Mouse (Mus musculus) layer of hippocampus, adult 18-20 months (tissue): ENCODE measurements around the gene Trim25. TPM values are rescaled to one million over a fixed set of nuclear protein-coding genes. Genes with fewer than 3 reads are reported as not detected.
"Not testable (repeated sequence)": the region's sequence is repeated elsewhere in the genome, so short reads cannot be mapped to it uniquely, and the experiment has no call there.

ENCODE experiments used
- DNase-seq, 2 experiments: peaks; one replicate each; pipeline ENCODE4 v3.0.0; 2022; ENCODE audit warnings: low spot score in 2 of 2
- total RNA-seq, 2 experiments: library from RNA; stranded (reverse); gene quantifications; 2 replicates each; pipeline ENCODE4 v1.2.3; 2021

The Trim25 gene
- total RNA-seq, 2 experiments from 2014 or later, result 3.6 to 3.7 TPM

DNA sequence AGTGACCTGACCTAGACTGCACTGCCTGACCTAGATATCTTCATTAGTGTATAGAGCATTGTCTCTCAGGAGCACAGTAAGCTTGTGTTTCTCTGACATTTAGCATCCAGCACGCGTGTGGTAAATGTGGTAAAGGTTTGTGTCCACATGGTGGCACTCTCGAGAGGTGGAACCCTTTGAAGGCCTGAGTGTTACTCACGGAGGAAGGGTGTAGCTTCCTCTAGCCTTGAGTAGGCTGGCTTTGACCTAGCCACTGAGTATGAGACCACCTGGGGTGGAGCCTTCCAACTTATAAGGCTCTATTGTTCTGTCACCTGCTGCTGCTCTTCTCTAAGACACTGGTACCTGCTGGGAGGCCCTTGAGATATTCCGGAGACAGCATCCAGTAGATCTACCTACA lies 5.6 kb upstream of the Trim25 start:
- peak in 1 of 2 experiments; percentile 57 for DNase-seq

DNA sequence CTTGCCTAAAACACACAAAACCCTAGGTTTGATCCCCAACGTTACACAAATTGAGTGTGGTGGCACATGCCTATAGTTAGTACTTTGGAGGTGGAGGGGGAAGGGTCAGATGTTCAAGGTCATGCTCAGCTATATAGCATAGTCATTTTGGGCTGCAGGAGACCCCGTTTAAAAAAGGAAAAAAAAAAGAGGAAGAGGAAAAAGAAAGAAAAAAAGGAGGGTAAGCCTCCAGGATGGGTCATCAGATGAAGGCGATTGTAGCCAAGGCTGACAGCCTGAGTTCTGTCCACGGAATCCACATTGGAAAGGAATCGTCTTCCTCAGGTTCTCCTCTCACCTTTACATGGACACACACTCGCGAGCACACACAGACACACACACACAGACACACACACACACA lies 4.7 kb upstream of the Trim25 start:
- DNase-seq, result no peak

DNA sequence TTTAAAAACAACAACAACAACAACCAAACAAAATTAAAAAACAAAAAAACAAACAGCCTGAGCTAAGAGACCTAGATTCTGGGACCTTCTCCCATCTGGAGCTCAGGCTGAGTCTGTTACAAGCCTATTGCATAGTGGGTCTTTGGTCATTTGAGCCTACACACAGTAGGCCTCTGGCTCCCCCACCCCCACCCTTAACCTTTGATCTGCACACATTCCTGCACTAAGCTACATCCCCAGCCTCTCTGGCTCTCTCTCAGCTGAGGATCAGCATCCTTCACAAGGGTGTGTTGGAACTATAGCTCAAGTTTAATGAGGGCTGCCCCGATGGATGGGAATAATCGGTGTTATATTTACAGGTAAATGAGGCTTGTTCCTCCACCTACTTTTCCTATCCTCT lies 3.6 kb upstream of the Trim25 start:
- DNase-seq, result no peak

DNA sequence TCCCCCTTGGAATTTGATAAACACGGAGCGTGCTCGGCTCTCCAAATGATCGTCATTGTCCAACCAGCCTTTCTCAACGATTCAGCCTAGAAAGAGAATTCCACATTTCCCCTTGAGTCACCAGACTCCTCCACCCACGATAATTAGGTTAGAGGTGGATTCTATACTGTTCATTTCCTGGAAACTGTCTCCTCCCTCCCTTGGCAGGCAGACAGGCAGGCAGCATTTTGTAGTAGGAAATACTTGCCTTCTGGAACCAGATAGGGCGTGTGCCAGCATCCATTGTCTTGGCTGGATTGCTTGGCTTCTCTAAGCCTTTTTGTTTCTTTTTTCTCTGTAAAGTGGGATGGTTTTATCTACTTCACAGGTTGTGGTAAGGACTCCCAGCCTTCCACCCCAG lies 2.7 kb upstream of the Trim25 start:
- DNase-seq, result no peak

DNA sequence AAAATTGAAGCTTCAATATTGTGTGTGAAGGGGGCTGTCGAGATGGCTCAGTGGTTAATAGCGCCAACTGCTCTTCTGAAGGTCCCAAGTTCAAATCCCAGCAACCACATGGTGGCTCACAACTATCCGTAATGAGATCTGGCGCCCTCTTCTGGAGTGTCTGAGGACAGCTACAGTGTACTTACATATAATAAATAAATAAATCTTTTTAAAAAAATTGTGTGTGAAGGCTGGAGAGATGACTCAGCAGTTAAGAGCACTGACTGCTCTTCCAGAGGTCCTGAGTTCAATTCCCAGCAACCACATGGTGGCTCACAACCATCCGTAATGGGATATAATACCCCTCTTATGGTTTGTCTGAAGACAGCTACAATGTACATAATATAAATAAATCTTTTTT lies 1.8 kb upstream of the Trim25 start:
- DNase-seq, result not testable (repeated sequence)

DNA sequence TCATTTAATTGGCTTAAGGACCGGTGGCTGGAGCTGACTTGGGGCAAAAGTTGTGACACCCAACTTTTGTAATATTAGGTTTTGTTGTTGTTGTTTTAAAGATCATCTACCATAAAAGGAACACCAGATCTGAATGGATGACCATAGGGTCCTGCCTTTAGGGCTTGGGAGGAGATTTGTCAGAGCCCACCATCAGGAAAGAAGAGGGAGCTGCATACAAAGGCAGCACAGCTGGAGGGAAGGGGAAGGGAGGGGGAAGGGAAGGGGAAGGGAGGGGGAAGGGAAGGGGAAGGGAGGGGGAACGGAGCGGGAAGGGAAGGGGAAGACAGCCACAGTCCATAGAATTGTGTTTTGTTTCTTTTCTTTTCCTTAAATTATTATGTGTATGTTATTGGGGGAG lies 770 bp upstream of the Trim25 start:
- no peak for DNase-seq

DNA sequence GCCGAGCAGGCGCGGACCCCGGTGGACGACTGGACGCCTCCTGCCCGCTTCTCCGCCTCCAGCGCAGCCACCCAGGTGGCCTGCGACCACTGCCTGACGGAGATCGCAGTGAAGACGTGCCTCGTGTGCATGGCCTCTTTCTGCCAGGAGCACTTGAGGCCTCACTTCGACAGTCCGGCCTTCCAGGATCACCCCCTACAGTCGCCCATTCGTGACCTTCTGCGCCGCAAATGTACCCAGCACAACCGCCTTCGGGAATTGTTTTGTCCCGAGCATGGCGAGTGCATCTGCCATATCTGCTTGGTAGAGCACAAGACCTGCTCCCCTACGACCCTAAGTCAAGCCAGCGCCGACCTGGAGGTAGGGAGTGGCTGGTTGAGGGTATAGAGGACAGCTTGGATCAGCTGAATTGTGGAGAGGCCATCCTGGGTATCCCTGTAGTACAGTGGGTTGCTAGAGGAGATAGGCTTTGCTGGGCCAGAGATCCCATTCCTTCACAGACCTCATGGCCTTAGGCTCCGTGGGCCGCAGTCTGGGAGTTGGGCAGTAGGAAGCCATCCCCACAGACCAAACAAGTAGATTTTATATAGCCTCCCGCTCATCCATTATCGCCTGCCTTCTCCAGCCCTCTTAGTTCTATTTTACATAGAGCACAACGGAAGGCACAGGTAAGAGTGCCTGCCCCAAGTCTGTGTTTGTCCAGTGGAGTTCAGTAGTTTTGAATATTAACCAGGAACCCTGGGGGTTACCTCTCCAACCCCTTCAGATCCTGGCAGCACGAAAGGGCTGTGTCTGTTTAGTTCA lies 749 bp downstream of the Trim25 start:
- DNase-seq, result no peak

DNA sequence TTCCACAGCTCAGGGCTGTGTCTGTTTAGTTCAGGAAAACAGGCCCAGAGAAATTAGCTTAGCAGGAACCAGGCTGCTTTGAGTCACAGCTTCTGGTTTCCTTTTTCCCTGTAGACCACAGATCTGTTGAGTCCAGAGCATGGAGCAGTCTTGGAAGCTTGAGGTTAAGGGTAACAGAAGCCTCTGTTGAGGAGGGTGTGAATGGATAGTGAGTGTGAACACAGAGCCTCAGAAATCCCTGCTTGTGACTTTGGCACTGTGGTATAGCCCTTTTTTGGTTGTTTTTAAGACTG lies 1.3 kb downstream of the Trim25 start:
- no peak for DNase-seq

DNA sequence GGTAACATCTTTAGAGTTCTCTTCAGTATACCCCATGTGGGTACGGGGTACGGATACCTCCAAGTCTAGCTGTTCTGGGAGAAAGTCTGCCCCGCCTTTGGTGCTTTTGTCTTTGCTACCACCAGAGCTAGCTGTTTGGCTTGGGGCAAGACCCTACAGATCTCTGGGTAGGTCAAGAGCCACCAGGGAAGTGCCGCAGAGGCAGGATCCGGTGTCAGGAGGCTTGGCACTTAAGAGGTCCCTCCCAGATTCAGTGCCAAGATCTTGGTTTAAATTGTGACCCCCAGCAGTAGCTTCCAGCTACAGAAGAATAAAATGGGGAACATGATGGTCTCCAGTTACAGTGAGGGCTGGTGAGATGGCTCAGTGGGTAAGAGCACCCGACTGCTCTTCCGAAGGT lies 2.4 kb downstream of the Trim25 start:
- DNase-seq, result no peak

DNA sequence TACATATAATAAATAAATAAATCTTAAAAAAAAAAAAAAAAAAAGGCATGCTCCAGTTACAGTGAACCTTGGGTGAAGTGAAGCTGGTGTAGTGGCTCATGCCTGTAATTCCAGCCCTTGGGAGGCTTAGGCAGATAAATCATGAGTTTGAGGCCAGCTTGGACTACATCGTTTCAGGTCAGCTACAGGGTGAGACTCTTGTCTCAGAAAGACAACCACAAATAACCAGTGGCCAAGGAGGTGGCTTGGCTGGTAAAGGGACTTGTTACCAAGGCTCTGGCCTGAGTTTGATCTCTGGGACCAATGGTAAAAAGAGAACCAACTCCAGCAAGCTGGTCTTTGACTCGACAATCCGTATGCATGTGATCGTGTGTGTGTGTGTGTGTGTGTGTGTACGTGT lies 2.9 kb downstream of the Trim25 start:
- no peak for DNase-seq

DNA sequence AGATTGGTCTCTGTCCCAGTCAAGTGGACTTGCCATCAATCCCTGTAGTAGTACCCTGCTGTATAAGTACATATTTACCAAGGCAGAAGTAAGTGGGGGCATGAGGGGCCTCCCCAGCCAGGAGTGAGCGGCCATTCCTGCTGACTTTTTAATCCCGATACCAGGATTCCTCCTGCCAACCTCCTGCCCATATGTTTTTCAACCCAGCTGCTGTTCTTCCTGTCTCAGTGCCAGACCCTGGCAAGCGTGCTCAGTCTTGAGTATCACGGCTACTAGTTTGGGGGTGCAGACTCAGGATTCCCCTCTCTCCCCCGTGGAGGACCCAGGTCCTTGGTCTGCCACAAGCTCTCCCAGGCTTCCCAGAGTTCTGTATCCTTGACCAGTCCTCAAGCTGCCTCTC lies 3.4 kb downstream of the Trim25 start:
- DNase-seq, result no peak

DNA sequence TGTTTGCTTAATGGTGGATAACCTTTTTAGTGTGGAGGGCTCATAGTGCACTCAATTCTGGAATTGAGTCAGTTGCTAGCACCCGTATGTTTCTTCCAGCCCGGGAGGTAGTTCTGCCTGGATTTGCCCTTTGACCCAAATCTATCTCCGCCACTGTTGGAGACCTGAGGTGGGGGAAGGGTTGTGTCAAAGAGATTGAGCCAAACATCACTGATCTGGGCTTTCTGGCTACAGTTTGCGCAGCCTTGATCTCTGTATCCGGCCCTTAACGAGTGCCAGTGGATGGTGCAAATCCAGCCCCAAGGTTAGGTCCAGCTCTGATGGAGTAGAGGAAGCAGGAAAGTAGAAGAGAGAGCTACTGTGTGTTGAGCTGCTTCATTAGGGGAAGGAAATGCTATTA lies 3.9 kb downstream of the Trim25 start:
- DNase-seq, result no peak

DNA sequence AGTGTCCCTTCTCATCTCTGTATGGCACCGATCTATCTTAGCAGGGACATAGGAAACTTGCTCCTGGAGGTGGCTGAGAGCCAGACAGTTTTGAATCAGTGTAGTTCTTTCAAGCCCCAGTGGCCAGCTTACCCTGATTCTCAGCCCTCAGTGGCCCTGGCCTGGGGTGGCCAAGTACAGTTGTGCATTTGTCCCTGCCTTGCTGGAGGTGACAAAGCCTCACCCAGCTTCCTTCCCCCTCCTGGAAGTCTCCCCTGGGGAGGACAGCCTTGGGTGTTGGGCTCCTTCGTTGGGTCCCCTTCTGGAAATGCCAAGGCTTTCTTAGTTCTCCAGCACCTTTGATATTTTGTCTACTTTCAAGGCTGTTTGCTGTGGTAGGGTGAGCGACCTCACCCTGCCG lies 4.5 kb downstream of the Trim25 start:
- DNase-seq, result no peak

DNA sequence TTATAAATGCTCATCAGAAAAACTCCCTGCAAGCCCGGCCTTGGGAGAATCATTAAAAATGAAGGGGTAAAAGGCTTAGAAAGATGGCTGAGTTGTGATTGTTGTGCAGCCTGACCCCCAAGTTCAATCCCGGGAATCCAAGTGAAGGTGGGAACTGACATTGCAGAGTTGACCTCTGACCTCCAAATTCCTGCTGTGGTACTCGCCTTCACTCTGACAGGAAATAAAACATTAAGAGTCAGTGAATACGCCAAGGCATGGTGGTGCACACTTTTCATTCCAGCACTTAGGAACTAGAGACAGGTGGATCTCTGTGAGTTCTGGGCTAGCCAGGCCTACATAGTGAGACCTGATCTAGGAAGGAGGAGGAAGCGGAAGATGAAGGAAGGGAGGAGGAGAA lies 6.3 kb downstream of the Trim25 start:
- DNase-seq, result no peak

DNA sequence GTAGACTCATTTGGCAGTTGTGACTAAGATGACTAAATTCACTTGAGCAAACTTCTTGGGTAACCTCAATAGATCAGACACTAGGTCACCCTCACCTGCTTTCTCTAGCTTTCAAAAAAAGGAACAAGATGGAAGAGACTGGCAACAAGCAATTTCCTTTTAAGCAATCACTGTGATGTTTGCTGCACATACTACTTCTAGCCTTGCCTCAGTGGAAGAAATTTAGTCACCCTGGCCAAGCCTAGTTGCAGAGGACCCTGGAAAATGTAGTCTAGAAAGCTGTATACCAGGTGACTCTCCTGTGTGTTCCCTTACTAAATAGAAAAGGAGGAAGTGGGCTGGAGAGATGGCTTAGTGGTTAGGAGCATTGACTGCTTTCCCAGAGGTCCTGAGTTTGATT lies 7.2 kb downstream of the Trim25 start:
- DNase-seq, result no peak

DNA sequence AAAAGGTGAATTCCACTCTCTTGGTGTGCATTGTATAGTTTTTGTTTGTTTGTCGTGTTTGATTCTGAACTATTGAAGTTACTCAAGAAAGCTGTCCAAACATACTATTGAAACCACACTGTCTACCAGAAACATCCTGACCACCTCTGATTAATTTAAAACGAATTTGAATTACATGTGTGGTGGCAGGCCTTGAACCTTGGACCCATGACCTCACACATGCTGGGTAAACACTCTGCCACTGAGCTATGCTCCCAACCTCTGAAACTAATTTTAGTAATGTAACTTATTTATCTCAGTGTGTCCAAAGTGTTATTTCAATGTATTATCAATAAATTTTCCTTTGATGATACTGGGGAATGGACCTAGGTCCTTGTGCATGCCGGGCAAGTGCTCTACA lies 8.4 kb downstream of the Trim25 start:
- DNase-seq, result no peak

DNA sequence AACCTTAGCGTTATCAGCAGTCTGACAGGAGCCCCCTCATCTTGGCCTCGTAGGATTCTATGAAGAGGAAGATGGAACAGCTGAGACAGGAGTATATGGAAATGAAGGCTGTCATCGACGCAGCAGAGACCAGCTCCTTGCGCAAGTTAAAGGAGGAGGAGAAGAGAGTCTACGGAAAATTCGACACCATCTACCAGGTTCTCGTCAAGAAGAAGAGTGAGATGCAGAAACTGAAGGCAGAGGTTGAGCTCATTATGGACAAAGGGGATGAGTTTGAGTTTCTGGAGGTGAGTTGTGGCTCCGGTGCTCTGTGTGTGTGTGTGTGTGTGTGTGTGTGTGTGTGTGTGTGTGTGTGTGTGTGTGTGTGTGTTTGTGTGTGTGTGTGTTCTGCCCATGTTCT lies 9.9 kb downstream of the Trim25 start:
- no peak for DNase-seq

DNA sequence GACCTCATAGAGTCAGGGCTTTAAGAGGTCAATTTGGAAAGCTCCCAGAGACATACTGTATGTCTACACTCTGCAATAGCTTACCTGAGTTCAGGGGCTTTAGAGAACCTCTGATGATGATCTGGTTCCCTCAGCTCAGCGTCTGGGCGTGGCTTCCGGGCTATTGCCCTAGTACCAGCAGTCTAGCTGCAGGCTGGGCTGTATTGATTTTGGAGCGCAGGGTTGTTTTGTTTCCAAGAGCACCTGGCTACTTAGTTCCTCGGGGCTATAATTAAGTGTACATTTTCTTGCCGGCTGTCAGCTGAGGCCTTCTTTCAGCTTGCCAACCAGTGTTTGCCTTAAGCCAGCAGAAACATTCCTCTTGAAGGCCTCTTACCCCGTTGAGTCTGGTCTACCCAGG lies 10.3 kb downstream of the Trim25 start:
- no peak for DNase-seq

DNA sequence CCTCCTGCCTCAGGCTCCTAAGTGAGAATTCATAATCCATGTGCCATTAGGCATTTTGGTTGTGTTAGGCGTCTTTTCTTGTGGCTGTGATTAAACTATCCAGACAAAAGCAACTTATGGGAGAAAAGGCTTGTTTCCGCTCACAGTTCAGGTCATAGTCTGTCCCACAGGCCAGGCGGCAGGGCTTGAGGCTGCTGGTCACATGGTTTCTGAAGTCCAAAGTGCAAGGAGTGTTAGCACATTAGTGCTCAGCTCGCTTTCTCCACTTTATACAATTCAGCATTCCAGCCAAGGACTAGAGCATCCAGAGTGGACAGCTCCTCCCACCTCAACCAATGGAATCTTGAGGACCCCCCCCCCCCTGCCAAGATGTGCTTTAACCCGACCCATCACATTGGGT lies 13.1 kb downstream of the Trim25 start:
- DNase-seq, result no peak

DNA sequence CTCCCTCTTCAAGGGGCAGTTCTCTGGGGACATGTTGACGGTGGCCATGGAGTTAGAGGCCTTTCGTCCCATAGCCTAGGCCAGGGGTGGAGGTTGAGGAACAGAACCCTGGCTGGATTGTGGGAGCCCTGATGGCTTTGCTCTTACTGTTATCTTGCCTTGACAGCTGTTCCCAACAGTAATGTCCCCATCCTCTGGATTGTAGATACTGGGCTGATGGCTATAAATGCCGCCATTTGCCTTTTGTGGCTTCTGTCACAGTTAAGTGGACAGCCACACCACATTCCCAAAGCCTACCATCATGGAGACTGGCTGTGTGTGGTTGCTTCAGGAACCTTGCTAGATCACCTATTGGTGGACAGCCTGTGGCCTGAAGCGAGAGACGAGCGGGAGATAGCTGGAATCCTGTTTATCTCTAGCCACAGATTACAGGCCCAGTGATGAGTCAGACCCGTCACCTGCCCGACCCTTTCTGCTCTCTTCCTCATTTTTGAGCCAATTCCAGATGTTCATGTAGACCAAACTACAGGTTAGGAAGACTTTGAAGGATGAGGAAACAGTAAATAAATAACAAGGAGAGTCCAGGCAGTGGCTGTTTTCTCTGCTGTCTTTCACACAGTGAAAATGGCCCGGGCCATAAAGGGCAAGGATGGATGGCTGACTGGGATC lies 18.5 kb downstream of the Trim25 start:
- DNase-seq, result no peak

DNA sequence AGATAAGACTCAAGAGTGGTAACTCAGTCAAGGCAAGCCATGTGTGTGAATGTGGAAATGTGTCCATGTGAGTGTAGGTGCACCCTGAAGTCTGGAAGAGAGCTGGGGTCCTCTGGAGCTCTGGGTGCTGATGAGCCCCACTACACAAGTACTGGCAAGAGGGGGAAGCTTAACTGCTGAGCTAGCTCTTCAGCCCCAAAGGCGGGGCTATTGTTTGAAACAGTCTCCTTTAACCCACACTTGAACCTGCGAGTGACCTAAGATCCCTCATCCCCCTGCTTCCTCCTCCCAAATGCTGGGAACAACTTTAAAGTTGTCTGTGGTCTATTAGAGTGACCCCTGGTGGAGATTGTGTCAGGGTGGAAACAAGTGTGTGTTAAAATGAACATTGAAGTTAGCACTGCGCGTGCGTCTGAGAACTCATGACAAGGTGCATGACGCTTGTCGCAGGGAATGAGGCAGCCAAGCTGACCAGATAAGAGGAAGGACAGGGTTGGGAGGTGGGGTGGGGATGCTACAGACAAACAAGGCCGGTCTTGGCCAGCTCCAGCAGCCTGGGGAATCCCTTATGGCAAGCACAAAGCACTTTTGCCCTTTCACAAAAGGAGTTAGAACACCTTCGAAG lies 21.6 kb downstream of the Trim25 start:
- DNase-seq, result no peak

DNA sequence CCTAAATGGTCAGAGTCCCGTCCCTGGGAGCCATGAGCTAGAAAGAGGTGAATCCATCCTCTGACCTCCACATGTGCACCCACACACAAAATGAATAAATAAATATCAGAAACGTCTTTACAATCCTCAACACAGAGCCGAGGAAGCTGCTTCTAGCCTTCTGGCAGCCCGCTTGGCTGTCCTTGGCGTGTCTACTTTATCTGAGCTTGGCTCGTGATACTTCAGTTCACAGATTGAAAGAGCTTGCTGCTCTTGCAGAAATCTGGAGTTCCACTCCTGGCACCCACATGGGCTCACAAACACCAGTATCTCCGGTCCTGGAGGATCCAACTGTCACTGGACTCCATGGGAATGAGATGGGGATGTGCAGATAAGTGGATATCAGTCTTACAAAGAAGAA lies 22.5 kb downstream of the Trim25 start:
- DNase-seq, result no peak
